Mouse (Mus musculus) megakaryocyte, embryonic 14.5 days (primary cell): Measurements from ENCODE around the gene Hist1h3b.

Experiments
- FLI1 ChIP-seq: IDR thresholded peaks from 2 replicates; pipeline ENCODE4 v1.6.1; 2012; ENCODE audit warnings: low read length, inconsistent platforms, mixed read lengths
- GATA1 ChIP-seq: IDR thresholded peaks from 3 replicates; pipeline ENCODE4 v1.6.1; 2012; ENCODE audit warnings: mixed read lengths, low read length, inconsistent platforms, borderline replicate concordance

DNA sequence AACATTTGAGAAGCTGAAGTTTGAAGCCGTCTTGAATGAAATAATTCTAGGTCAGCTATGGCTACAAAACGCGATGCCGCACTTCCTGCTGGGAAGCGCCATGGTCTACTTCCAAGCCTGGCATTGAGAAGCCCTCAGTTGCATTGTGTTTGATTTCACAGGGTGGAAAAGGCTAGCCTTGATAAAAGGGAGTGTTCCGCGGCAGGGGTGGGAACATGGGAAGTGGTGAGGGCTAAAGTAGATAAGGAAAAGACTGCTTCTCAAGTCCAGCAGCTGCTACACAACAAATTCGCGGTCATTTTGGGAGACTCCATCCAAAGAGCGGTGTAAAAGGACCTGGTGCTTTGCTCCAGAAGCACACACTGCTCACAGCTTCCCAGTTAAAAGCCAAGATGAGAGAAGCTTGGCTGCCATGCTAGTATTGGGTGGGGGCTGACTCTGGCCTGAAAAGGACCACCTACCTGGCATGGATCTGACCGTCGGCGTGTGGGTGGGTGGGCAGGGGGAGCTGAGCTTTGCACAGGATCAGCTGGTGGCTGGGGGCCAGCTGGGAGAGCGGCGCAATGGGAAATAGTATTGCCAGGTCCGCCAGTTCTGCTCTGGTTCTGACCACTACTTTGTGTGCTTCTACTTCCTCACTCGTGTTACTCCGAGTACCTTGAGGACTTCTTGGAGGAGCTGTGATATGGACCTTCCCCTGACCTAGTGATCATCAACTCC is 23.4 kb upstream of the Hist1h3b start:
- TF ChIP-seq FLI1, result no peak
- no peak for TF ChIP-seq GATA1
